Comparison of ENCODE assay signal across 10 mouse cellular contexts in genomic region chr2:126519872-126520581, GRCm38 (mm10). TPM values are rescaled to one million over a fixed set of nuclear protein-coding genes. Genes with fewer than 3 reads are reported as not detected.
A peak's percentile ranks its signal among the peaks of the same experiment; 100 is the strongest.
DNase-seq lines count a peak whose midpoint lies in the region; ATAC-seq and TF ChIP-seq lines count a peak whose summit lies in the region.
"Had no signal": no experiment of that assay in that cellular context is flagged by ENCODE, and none has a peak within 500 bp of the region (broad histone marks: within the 10 kb centered on the region; RNA-seq: fewer than 3 reads in every experiment).

No protein-coding gene starts in this region.

- no peak overlapping the region for H3K4me3 ChIP-seq in stomach, postnatal 0 days (ENCODE audit: low read depth, low read length)
- no peak overlapping the region for H3K4me3 ChIP-seq in forebrain, embryonic 15.5 days
- H3K4me3 ChIP-seq in layer of hippocampus, adult 2 months = no peak overlapping the region
- H3K4me3 ChIP-seq: liver, embryonic 15.5 days had no signal

- WGBS in stomach, postnatal 0 days = 73% methylated on average over 11 of the region's 11 CpGs
- 75% methylated on average over 11 of the region's 11 CpGs for WGBS in forebrain, embryonic 15.5 days

- peak; percentile 7 for DNase-seq in layer of hippocampus, adult 11-12 months (ENCODE audit: low spot score)
- no peak for DNase-seq in layer of hippocampus, postnatal 14 days (ENCODE audit: low spot score in 2 of 2)
- DNase-seq in urinary bladder, postnatal 14 days (ENCODE audit: low spot score) = peak; percentile 31
- DNase-seq in urinary bladder, adult 18-20 months (ENCODE audit: low spot score in 2 of 2) = no peak
- no peak for DNase-seq in stomach, postnatal 0 days (ENCODE audit: low spot score)
- DNase-seq in layer of hippocampus, adult 2 months (ENCODE audit: low spot score in 2 of 2) = no peak

- H3K27me3 ChIP-seq in stomach, postnatal 0 days (ENCODE audit: control insufficient read depth, insufficient read depth, low read length) = no peaks in the 10 kb centered on the region
- H3K27me3 ChIP-seq in forebrain, embryonic 15.5 days = no peaks in the 10 kb centered on the region
- H3K27me3 ChIP-seq: liver, embryonic 15.5 days had no signal

- no peaks in the 10 kb centered on the region for H3K9me3 ChIP-seq in stomach, postnatal 0 days (ENCODE audit: control insufficient read depth, low read length)
- H3K9me3 ChIP-seq in forebrain, embryonic 15.5 days = no peaks in the 10 kb centered on the region
- H3K9me3 ChIP-seq: liver, embryonic 15.5 days had no signal

- H3K9ac ChIP-seq in stomach, postnatal 0 days (ENCODE audit: low read length) = no peak overlapping the region
- H3K9ac ChIP-seq in forebrain, embryonic 15.5 days (replicated peaks) = no peak overlapping the region
- H3K9ac ChIP-seq: liver, embryonic 15.5 days had no signal

- no peak for TF ChIP-seq EP300 in stomach, postnatal 0 days (optimal IDR thresholded peaks at IDR 0.05)

- H3K36me3 ChIP-seq in stomach, postnatal 0 days (ENCODE audit: control insufficient read depth, insufficient read depth, low read length) = no peaks in the 10 kb centered on the region
- H3K36me3 ChIP-seq in forebrain, embryonic 15.5 days = no peaks in the 10 kb centered on the region
- H3K36me3 ChIP-seq: liver, embryonic 15.5 days had no signal

- H3K27ac ChIP-seq in stomach, postnatal 0 days (replicated peaks) = no peak overlapping the region
- no peak overlapping the region for H3K27ac ChIP-seq in forebrain, embryonic 15.5 days (replicated peaks)
- no peak overlapping the region for H3K27ac ChIP-seq in layer of hippocampus, adult 2 months
- H3K27ac ChIP-seq: liver, embryonic 15.5 days had no signal

- TF ChIP-seq CTCF in stomach, postnatal 0 days (IDR thresholded peaks at IDR 0.05; ENCODE audit: low read depth) = peak; percentile 5; the same call in 1 of the 2 replicates
- no peak for TF ChIP-seq CTCF in layer of hippocampus, adult 2 months (conservative IDR thresholded peaks at IDR 0.05)

- H3K4me1 ChIP-seq in stomach, postnatal 0 days (replicated peaks; ENCODE audit: control insufficient read depth, insufficient read depth) = no peaks in the 10 kb centered on the region
- H3K4me1 ChIP-seq in forebrain, embryonic 15.5 days = no peaks in the 10 kb centered on the region
- H3K4me1 ChIP-seq: liver, embryonic 15.5 days had no signal

- no peak overlapping the region for H3K4me2 ChIP-seq in stomach, postnatal 0 days (replicated peaks; ENCODE audit: low read depth)
- H3K4me2 ChIP-seq in forebrain, embryonic 15.5 days (replicated peaks) = no peak overlapping the region
- H3K4me2 ChIP-seq: liver, embryonic 15.5 days had no signal

- ATAC-seq in granulocyte monocyte progenitor cell, adult 5-6 weeks (replicated peaks; ENCODE audit: poor library complexity, severe bottlenecking) = peak; percentile 83
- ATAC-seq in stomach, postnatal 0 days (ENCODE audit: low FRiP score, low TSS enrichment) = no peak
- ATAC-seq in forebrain, embryonic 15.5 days (replicated peaks) = no peak

RNA-seq across cellular contexts. Expression of gene Atp8b4, which starts 19.6 kb away (rescaled TPM):
- under 1 TPM in 1 of 2 experiments, not detected in 1; 0.05 TPM for total RNA-seq in layer of hippocampus, postnatal 14 days (2021)
- 230 and 261 TPM in 2 replicates for total RNA-seq in granulocyte monocyte progenitor cell, adult 5-6 weeks (2014; fragmentation: Nextera tagmentation)
- 411 and 415 TPM in 2 replicates for total RNA-seq in granulocyte monocyte progenitor cell, adult 5-6 weeks (2017)
- 0.07 TPM in 2 replicates for polyA plus RNA-seq in stomach, postnatal 0 days (2015; fragmentation: Nextera tagmentation; extraction: Ambion mirVana)
- 0.04 TPM in 2 replicates for polyA plus RNA-seq in forebrain, embryonic 15.5 days (2015; fragmentation: Nextera tagmentation; extraction: Ambion mirVana)
- not detected for total RNA-seq in layer of hippocampus, adult 2 months (2021)

RNA-seq across cellular contexts. Expression of gene Slc27a2, which starts 32.2 kb away (rescaled TPM):
- total RNA-seq in layer of hippocampus, postnatal 14 days (2021) = 10 to 100 TPM in 1 of 2 experiments, 1 to 10 TPM in 1; 9.4 to 10.1 TPM
- total RNA-seq in granulocyte monocyte progenitor cell, adult 5-6 weeks (2014; fragmentation: Nextera tagmentation) = not detected in 2 replicates
- not detected in 2 replicates for total RNA-seq in granulocyte monocyte progenitor cell, adult 5-6 weeks (2017)
- 1.1 and 2.4 TPM in 2 replicates for polyA plus RNA-seq in stomach, postnatal 0 days (2015; fragmentation: Nextera tagmentation; extraction: Ambion mirVana)
- 4.3 and 4.5 TPM in 2 replicates for polyA plus RNA-seq in forebrain, embryonic 15.5 days (2015; fragmentation: Nextera tagmentation; extraction: Ambion mirVana)
- 10 to 100 TPM; 15.3 to 15.9 TPM for total RNA-seq in layer of hippocampus, adult 2 months (2021)
- total RNA-seq: monocyte, adult 5-6 weeks had no signal

Comparison
In these comparisons a context has a peak if more than half of its experiments do, and no peak if none do; other contexts are left out.
1. DNase-seq: peak in layer of hippocampus, adult 11-12 months (single experiment) and urinary bladder, postnatal 14 days (single experiment); none in layer of hippocampus, postnatal 14 days (0 of 2), urinary bladder, adult 18-20 months (0 of 2), stomach, postnatal 0 days (single experiment) and layer of hippocampus, adult 2 months (0 of 2).
2. RNA of gene Atp8b4, which starts 19.6 kb away (total RNA-seq): 230 to 415 TPM in granulocyte monocyte progenitor cell, adult 5-6 weeks; not detected in layer of hippocampus, adult 2 months and 0.05 TPM in layer of hippocampus, postnatal 14 days; every median in the first group is over 100 times any median in the second.
3. RNA of gene Slc27a2, which starts 32.2 kb away (total RNA-seq): 15.3 to 15.9 TPM in layer of hippocampus, adult 2 months and 9.4 to 10.1 TPM in layer of hippocampus, postnatal 14 days; not detected in granulocyte monocyte progenitor cell, adult 5-6 weeks; every median in the first group is over 10 times any median in the second.